Mouse (Mus musculus) lung, adult 2 months (tissue): ENCODE measurements around the gene Cab39l. TPM values are rescaled to one million over a fixed set of nuclear protein-coding genes. Genes with fewer than 3 reads are reported as not detected.
"Not testable (repeated sequence)": the region's sequence is repeated elsewhere in the genome, so short reads cannot be mapped to it uniquely, and the experiment has no call there.

Experiments used
- DNase-seq: peaks from one replicate; pipeline ENCODE4 v3.0.0; 2022
- H3K4me1 ChIP-seq: fragments of 200-500 bp; 2 replicates; pipeline ENCODE4 v1.6.1; 2011; ENCODE audit warnings: low read length; ENCODE audit not compliant: control insufficient read depth, insufficient read depth
- H3K4me3 ChIP-seq: fragments of 200-500 bp; replicated peaks from 2 replicates; pipeline ENCODE3; 2011; ENCODE audit warnings: low read depth, mild to moderate bottlenecking, control low read depth, low read length; ENCODE audit errors: extremely low read depth
- CTCF ChIP-seq: fragments of 200-500 bp; IDR thresholded peaks from 2 replicates; pipeline ENCODE4 v1.5.1; 2011; ENCODE audit warnings: mild to moderate bottlenecking, low read length, control low read depth; ENCODE audit not compliant: insufficient read depth
- POLR2A ChIP-seq: fragments of 200-500 bp; IDR thresholded peaks from 2 replicates; pipeline ENCODE4 v1.6.1; 2011; ENCODE audit warnings: low read depth, mild to moderate bottlenecking, control low read depth, low read length, borderline replicate concordance; ENCODE audit errors: extremely low read depth
- WGBS: fragments of 180-500 bp; shearing (Covaris S2); methylation state at CpG from one replicate; pipeline ENCODE4 v1.1.7; 2018; 5-methylcytosine and 5-hydroxymethylcytosine counted together
- polyA plus RNA-seq: library from polyadenylated mRNA; depleted of rRNA; stranded (reverse); fragments of >200 nt; gene quantifications from 2 replicates; pipeline ENCODE4 v1.2.3, GENCODE M21; 2012; rRNA removed

Gene Cab39l
- polyA plus RNA-seq: 7.9 and 13.1 TPM in 2 replicates

DNA sequence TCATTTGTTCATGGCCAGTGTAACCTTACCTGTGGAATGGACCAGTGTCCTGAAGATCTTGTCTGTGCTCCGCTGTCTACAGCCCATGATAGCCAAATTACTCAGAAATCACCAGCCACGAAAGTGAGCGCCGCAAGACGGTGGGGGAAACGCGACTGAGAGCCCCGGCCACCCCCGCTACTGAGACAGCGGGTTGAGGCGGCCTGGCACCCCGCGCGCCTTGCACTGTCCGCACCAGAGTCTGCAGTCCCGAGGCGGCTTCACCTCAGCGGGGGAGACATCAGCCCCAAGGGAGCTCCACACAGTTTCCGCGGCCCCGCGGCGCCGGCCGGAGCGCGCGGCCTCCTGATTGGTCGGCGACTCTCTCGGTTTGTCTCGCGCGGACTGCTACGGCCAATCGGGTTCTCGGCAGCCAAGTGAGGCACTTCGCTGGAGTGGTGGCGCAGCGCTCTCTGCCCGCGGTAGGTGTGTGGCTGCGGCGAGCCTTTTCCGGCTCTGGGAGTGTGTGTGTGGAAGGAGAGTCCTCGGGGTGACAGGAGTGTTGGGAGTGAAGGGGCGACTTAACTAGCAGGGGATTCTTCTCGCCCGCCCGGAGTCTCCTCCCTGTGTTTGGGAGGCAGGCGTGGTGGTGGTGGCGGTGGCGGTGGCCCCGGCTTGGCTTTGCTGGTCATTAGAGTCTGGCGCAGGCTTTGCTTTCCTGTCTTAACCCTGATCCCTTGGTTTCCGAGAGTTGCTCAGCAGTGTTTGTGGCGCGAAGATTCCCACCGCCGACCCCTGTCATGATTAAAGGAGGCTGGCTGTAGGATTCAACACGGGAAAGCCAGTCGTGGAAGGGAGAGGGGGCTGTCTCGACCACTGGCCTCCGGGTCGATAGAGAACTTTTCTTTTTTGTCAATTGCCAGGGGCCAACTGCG lies at the start of gene Cab39l, which contains the start of gene Setdb2:
Gene Cab39l (plus strand): TSS at position 415 of the 914 bp plus-strand sequence.
Gene Setdb2 (minus strand): TSS at position 327 of the 914 bp plus-strand sequence.
- peak; percentile 93 for TF ChIP-seq POLR2A
- TF ChIP-seq CTCF: no peak
- DNase-seq: peak; percentile 95
- Histone ChIP-seq H3K4me1 (peaks cover 2% of the 10 kb centered on the region), H3K4me3 (peak within 1 kb of the TSS; percentile 89)
- under 1% methylated on average over 66 of the region's 66 CpGs for WGBS

DNA sequence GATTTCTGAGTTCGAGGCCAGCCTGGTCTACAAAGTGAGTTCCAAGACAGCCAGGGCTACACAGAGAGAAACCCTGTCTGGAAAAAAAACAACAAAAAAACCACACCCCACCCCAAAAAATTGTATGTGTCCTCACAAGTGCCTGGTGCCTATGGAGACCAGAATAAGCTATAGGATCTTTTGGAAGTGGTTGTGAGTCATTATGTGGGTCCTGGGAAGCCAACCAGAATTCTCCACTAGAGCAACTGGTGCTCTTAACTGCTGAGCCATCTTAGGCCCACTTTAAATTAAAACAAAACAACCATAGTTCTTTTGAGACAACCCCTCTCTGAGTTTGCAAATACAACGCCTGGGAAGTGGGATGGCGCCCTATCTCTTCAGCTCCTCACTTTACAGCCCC lies 45.5 kb upstream of the Cab39l start, which contains the start of gene Phf11c:
Gene Phf11c (minus strand): TSS at position 101 of the 400 bp plus-strand sequence.
- TF ChIP-seq CTCF (no peak), POLR2A (no peak)
- WGBS: 90% methylated on average over 3 of the region's 3 CpGs
- DNase-seq: no peak
- H3K4me1 ChIP-seq: no peaks in the 10 kb centered on the region; the same call in 1 of the 2 replicates
- no peak within 1 kb of the TSS for H3K4me3 ChIP-seq

DNA sequence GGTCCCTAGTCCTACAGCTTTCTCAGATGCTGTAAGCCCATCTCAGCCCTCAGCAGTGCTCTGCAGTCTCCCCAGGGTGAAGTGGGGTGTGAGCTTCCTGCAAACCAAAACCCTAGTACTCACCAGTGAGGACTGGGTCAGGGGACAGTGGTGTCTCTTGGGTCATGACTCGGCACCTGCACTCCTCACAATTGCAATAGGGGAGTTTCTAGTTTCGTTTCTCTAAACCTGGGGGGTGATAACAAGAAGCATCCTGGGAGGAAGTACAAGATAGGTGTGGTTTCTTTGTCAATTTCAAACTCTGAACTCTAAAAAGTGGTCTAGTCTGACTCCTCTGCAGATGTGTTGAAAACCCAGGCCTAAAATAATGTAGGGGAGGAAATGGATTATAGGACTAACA lies 43.8 kb upstream of the Cab39l start:
- DNase-seq: no peak
- TF ChIP-seq CTCF (no peak), POLR2A (no peak)
- 65% methylated on average over 2 of the region's 2 CpGs for WGBS
- Histone ChIP-seq H3K4me1 (no peaks in the 10 kb centered on the region; the same call in 1 of the 2 replicates), H3K4me3 (no peak overlapping the region)

DNA sequence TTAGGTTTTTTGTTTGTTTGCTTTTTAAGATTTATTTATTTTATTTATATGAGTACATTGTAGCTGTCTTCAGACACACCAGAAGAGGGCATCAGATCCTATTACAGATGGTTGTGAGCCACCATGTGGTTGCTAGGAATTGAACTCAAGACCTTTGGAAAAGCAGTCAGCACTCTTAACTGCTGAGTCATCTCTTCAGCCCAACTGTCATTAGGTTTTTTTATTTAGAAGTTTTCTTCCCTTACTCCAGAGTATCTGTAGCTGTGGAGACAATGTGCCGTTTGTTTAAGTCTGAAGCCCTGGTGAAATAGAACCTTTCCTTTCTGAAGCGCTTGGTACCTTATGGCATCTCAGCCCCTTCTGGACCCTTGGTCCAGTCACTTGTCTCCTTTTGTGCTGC lies 25.8 kb upstream of the Cab39l start:
- not testable (repeated sequence) for H3K4me1 ChIP-seq, DNase-seq, H3K4me3 ChIP-seq
- 91% methylated on average over 2 of the region's 2 CpGs for WGBS

DNA sequence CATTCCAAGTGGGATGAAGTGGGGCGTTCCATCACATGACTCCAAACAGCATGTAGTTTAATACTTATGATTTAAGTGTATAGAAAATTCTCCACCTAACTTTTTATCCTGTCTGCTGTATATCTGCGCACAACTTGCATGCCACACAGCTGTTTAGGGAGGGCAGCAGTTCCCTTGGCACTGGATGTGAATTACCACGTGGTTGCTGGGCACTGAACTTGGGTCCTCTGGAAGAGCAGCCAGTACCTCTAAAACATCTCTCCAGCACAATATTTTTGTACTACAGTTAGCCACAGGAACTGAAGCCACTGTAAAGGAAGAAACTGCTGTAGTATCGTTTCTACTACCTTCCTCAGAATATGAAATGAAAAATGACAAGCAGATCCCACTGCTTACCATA lies 22.6 kb upstream of the Cab39l start:
- WGBS: 87% methylated on average over 4 of the region's 4 CpGs
- Histone ChIP-seq H3K4me1 (no peaks in the 10 kb centered on the region), H3K4me3 (no peak overlapping the region)
- no peak for DNase-seq
- TF ChIP-seq POLR2A (no peak), CTCF (no peak)

DNA sequence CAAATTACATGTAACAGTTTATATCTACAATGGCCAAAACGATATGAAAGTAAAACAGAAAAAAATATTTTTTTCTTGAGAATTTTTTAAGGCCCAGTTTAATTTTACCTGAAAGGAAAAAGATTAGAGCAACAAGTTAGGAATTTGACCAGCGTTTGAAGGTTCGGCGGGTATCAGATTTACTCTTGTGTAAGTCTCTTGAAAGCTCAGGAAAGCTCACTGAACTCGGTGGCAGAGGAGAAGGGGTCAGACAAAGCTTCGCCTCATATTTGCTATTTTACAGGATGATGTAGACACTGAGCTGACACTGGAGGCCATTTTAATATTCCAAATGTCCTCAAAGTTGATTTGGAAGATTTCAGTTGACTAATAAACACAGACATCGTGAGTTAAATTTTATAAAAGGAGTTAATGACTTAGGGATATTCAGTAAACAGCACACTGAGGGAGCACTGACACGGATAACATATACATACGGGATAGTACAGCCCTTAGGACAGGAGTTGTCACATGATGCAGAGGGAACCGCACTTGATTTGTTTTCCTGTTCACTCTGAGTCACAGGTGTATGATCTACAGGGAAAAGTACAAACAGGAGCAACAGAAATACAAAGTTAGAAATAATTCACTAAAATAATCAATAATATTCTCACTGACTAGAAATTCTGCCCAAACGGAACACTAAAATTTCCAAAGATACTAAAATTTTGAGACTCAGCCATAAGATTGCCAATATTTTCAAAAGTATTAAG lies 17.7 kb upstream of the Cab39l start:
- Histone ChIP-seq H3K4me1 (no peaks in the 10 kb centered on the region), H3K4me3 (no peak overlapping the region)
- TF ChIP-seq POLR2A (no peak), CTCF (no peak)
- DNase-seq: no peak
- WGBS: 86% methylated on average over 11 of the region's 11 CpGs

DNA sequence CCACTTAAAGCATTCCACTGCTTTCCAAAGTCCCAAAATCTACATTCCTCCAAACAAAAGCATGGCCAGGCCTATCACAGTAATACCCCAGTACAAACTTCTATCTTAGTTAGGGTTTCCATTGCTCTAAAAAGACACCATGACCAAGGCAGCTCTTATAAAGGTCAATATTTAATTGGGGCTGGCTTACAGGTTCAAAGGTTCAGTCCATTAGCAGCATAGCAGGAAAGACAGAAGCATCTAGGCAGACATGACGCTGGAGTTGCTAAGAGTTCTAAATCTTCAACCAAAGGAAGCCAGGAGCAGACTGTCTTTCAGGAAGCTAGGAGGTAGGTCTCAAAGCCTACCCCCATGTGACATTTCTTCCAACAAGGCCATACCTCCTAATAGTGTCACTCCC lies 10.2 kb upstream of the Cab39l start:
- no peaks in the 10 kb centered on the region for H3K4me1 ChIP-seq
- no peak for DNase-seq
- no peak overlapping the region for H3K4me3 ChIP-seq
- 89% methylated on average over 1 of the region's 1 CpGs for WGBS
- no peak for TF ChIP-seq POLR2A
- no peak for TF ChIP-seq CTCF

DNA sequence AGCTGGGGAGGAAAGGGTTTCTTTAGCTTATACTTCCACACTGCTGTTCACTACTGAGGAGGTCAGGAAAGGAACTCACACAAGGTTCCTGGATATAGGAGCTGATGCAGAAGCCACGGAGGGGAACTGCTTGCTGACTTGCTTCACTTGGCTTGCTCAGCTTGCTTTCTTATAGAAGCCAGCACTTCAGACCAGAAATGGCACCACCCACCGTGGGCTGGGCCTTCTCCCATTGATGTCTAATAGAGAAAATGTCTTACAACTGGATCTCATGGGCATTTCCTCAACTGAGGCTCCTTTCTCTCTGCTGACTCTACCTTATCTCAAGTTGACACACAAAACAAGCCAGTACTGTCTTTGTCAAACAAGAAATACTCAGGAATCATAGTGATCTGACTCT lies 6.9 kb upstream of the Cab39l start:
- WGBS: 63% methylated on average over 2 of the region's 2 CpGs
- TF ChIP-seq POLR2A (no peak), CTCF (no peak)
- no peaks in the 10 kb centered on the region for H3K4me1 ChIP-seq
- DNase-seq: no peak
- no peak overlapping the region for H3K4me3 ChIP-seq

DNA sequence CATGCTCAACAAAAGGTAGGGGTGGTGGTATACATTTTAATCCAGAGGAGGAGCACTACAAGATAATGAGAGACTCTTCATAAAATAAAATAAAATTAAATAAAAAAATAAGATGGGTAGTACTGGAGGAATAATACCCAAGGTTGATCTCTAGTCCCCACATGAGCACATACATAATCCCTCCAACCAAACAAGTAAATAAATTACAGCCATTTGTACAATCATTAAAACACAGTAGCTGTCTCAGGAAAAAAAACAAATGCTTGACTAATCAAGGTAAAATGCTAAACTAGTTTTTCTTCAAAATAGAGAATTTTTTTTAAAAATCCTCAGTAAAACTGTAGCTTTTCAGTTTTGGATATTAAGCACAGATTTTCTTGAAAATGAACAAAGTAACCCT lies 5.6 kb upstream of the Cab39l start:
- no peak for TF ChIP-seq POLR2A
- TF ChIP-seq CTCF: no peak
- Histone ChIP-seq H3K4me3 (no peak overlapping the region), H3K4me1 (peaks cover 2% of the 10 kb centered on the region)
- no peak for DNase-seq

DNA sequence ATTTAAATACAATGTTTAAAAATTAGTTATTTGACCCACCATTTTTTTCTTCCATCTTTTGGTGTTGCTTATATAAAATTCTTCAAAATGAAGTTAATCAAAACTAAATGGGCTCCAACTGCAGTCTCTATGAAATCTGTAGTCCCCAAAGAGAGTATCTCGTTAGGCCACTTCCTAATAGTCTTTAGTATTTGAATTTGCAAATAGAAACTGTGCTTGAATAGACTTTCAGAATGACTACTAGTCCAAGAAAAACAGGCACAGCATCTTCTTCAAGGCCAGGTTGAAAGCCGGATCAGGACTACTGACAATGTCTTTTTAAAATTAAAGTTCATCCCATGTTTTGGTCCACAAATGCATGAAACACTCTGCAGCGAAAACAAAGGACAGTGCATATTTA lies 3.4 kb upstream of the Cab39l start:
- Histone ChIP-seq H3K4me3 (no peak overlapping the region), H3K4me1 (peaks cover 2% of the 10 kb centered on the region)
- no peak for DNase-seq
- TF ChIP-seq CTCF: no peak
- no peak for TF ChIP-seq POLR2A
- WGBS: 92% methylated on average over 3 of the region's 3 CpGs
